Mouse (Mus musculus) stomach, embryonic 15.5 days (tissue): ENCODE measurements around the gene S1pr4. TPM values are rescaled to one million over a fixed set of nuclear protein-coding genes. Genes with fewer than 3 reads are reported as not detected.

Experiments
- ATAC-seq: fragments of 200-750 bp; cut with Nextera tagmentation; 2 replicates; pipeline ENCODE4 v1.8.0; 2017; ENCODE audit warnings: low read depth, moderate number of reproducible peaks, moderate TSS enrichment; ENCODE audit not compliant: insufficient read depth, low FRiP score
- H3K27ac ChIP-seq: fragments of 300-500 bp; sonication (generic); 2 replicates; pipeline ENCODE4 v1.5.1; 2015; ENCODE audit warnings: mild to moderate bottlenecking, inconsistent platforms
- H3K27me3 ChIP-seq: fragments of 300-500 bp; sonication (generic); replicated peaks from 2 replicates; pipeline ENCODE4 v1.6.1; 2015; ENCODE audit warnings: inconsistent platforms
- H3K36me3 ChIP-seq: fragments of 300-500 bp; sonication (generic); 2 replicates; pipeline ENCODE4 v1.6.1; 2015; ENCODE audit warnings: inconsistent platforms
- H3K4me1 ChIP-seq: fragments of 300-500 bp; sonication (generic); 2 replicates; pipeline ENCODE4 v1.6.1; 2015; ENCODE audit warnings: inconsistent platforms
- H3K4me2 ChIP-seq: fragments of 300-500 bp; sonication (generic); 2 replicates; pipeline ENCODE4 v1.6.1; 2015; ENCODE audit warnings: mild to moderate bottlenecking, inconsistent platforms
- H3K4me3 ChIP-seq: fragments of 300-500 bp; sonication (generic); replicated peaks from 2 replicates; pipeline ENCODE4 v1.5.1; 2015; ENCODE audit warnings: inconsistent platforms
- H3K9ac ChIP-seq: fragments of 300-500 bp; sonication (generic); 2 replicates; pipeline ENCODE4 v1.6.1; 2015; ENCODE audit warnings: inconsistent platforms
- H3K9me3 ChIP-seq: fragments of 300-500 bp; sonication (generic); 2 replicates; pipeline ENCODE4 v1.6.1; 2016; ENCODE audit warnings: inconsistent platforms
- WGBS: fragments of 180-500 bp; shearing (Covaris S2); methylation state at CpG from one replicate; pipeline ENCODE4 v1.1.7; 2015; 5-methylcytosine and 5-hydroxymethylcytosine counted together
- polyA plus RNA-seq: library from polyadenylated mRNA; unstranded; fragments of >200 nt; fragmentation: Nextera tagmentation; extraction: Ambion mirVana; gene quantifications from 2 replicates; pipeline ENCODE4 v1.2.1, GENCODE M21; 2015

S1pr4 gene
- polyA plus RNA-seq, result 1.4 and 1.6 TPM in 2 replicates

GRCm38 (mm10) chr10:81500032-81500431 lies at the start of gene S1pr4:
Gene S1pr4, minus strand, starts transcription at chr10:81500132.
- Histone ChIP-seq H3K27ac (no peak within 1 kb of the TSS), H3K9ac (no peak within 1 kb of the TSS), H3K4me3 (0 out of 2 replicates have a peak within 1 kb of the TSS, but pooled peaks have one; percentile 8), H3K9me3 (no peaks in the 10 kb centered on the region), H3K4me2 (peak within 1 kb of the TSS; percentile 1; the same call in 1 of the 2 replicates), H3K4me1 (peaks cover 5% of the 10 kb centered on the region), H3K27me3 (no peaks in the 10 kb centered on the region), H3K36me3 (no peaks in the 10 kb centered on the region)
- 81% methylated on average over 3 of the region's 3 CpGs for WGBS
- ATAC-seq, result no peak

DNA sequence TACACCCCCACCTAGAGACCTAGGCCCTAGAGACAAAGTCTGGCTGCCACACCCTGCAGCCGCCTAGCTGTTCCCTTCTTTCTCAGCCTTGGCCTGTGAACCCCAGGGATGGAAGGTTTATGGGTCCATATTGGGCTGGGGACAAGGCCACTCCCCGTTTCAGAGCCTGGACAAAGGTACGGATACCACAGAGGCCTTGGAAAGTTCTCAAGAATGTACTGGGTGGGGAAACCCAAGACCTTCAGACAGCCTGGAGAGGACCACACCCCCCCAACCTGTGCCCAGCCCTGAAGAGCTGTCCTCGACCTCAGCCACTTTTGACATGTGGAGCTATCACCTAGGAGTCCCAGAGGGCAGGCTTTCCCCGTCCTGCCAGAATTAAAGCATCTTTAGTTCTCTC lies 49.0 kb upstream of the S1pr4 start:
- Histone ChIP-seq H3K27ac (no peak overlapping the region; the same call in 1 of the 2 replicates), H3K9ac (no peak overlapping the region)

DNA sequence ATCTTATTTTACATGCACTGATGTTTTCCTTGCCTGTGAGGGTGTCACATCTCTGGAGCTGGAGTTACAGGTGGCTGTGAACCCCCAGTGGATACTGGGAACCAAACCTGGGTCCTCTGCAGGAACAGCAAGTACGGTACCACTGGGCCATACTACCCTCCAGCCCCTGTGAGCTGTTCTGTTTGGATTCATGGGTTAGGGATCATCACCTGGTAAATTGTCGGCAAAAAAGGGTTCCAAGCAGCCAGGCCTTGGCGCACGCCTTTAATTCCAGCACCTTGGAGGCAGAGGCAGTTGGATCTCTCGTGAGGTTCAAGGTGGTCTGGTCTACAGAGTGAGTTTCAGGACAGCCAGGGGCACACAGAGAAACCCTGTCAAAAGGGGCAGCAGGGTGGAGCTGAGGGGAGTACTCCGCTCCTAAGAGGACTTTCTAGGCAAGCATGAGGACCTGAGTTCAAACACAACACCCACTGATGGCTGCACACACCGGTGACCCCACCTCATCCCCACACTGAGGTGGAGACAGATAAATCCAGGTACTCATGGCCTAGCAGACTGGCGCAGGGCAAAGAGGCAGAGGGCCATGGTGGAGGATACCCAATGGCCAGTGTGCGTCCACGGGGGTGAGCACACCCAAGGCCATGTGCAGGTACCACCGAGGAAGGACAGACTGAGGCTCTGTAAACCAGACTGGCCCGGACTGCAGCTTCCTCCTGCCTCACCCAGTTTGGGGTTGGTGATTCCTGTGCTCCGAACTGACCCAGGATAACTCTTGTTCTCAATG lies 47.0 kb upstream of the S1pr4 start:
- no peak overlapping the region for H3K4me3 ChIP-seq
- no peaks in the 10 kb centered on the region for H3K9me3 ChIP-seq
- no peaks in the 10 kb centered on the region for H3K36me3 ChIP-seq
- no peaks in the 10 kb centered on the region for H3K27me3 ChIP-seq
- no peak overlapping the region for H3K9ac ChIP-seq
- H3K4me1 ChIP-seq, result peaks cover 32% of the 10 kb centered on the region
- H3K27ac ChIP-seq, result peak overlapping the region; percentile 89
- 84% methylated on average over 13 of the region's 13 CpGs for WGBS
- no peak for ATAC-seq
- no peak overlapping the region for H3K4me2 ChIP-seq

More for the DNA sequence above, 49.0 kb upstream of the S1pr4 start:
- H3K27me3 ChIP-seq, result no peaks in the 10 kb centered on the region
- no peak for ATAC-seq
- peaks cover 13% of the 10 kb centered on the region for H3K4me1 ChIP-seq
- WGBS, result 57% methylated on average over 5 of the region's 5 CpGs
- no peaks in the 10 kb centered on the region for H3K36me3 ChIP-seq
- H3K9me3 ChIP-seq, result no peaks in the 10 kb centered on the region
- H3K4me2 ChIP-seq, result no peak overlapping the region
- H3K4me3 ChIP-seq, result no peak overlapping the region

- H3K9me3 ChIP-seq, result no peaks in the 10 kb centered on the region
- WGBS, result 54% methylated on average over 5 of the region's 5 CpGs
- peak; percentile 37 for ATAC-seq
- H3K27me3 ChIP-seq, result no peaks in the 10 kb centered on the region
- H3K27ac ChIP-seq, result peak overlapping the region; percentile 89
- peak overlapping the region; percentile 35; the same call in 1 of the 2 replicates for H3K4me2 ChIP-seq
- H3K36me3 ChIP-seq, result no peaks in the 10 kb centered on the region
- peaks cover 32% of the 10 kb centered on the region for H3K4me1 ChIP-seq
- no peak overlapping the region for H3K4me3 ChIP-seq
- no peak overlapping the region for H3K9ac ChIP-seq
Observed at GRCm38 (mm10) chr10:81546332-81546731, 46.4 kb upstream of the S1pr4 start.

DNA sequence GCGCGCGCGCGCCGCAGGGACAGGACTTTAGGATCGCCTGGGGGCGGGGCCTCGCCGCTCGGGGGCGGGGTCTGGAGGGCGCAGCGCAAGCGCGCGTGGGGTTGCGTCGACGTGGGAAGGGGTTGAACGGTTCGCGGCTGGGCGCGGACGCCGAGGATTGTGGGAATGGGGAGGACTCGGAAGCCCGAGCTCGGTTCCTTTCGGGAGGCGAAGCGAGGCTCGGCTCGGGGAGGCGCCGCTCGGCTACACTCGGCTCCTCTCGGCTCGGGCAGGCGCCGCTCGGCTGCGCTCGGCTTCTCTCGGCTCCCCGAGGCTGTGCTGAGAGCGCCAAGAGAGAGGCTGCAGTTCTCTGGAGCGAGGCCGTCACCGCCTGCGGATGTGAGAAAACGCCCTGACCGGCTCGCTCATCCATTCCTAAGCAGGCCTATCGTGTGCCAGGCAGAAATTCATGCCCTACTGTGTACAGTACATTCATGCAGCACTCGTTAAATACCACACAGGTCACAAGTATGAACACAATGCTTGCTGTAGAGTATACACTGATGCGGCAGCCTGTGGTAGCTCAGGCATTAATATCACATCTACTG lies 45.3 kb upstream of the S1pr4 start, which contains the start of gene Gna11:
Gna11 (minus strand) TSS at position 30 of the 587 bp plus-strand sequence.
- H3K36me3 ChIP-seq, result 0 out of 2 replicates have a peak, but pooled peaks cover 4% of the 10 kb centered on the region
- H3K9ac ChIP-seq, result peak within 1 kb of the TSS; percentile 80
- H3K9me3 ChIP-seq, result no peaks in the 10 kb centered on the region
- 1% methylated on average over 51 of the region's 59 CpGs for WGBS
- no peaks in the 10 kb centered on the region for H3K27me3 ChIP-seq
- peak within 1 kb of the TSS; percentile 88 for H3K4me2 ChIP-seq
- peaks cover 36% of the 10 kb centered on the region for H3K4me1 ChIP-seq
- peak; percentile 93 for ATAC-seq
- peak within 1 kb of the TSS; percentile 89 for H3K27ac ChIP-seq
- H3K4me3 ChIP-seq, result peak within 1 kb of the TSS; percentile 77

DNA sequence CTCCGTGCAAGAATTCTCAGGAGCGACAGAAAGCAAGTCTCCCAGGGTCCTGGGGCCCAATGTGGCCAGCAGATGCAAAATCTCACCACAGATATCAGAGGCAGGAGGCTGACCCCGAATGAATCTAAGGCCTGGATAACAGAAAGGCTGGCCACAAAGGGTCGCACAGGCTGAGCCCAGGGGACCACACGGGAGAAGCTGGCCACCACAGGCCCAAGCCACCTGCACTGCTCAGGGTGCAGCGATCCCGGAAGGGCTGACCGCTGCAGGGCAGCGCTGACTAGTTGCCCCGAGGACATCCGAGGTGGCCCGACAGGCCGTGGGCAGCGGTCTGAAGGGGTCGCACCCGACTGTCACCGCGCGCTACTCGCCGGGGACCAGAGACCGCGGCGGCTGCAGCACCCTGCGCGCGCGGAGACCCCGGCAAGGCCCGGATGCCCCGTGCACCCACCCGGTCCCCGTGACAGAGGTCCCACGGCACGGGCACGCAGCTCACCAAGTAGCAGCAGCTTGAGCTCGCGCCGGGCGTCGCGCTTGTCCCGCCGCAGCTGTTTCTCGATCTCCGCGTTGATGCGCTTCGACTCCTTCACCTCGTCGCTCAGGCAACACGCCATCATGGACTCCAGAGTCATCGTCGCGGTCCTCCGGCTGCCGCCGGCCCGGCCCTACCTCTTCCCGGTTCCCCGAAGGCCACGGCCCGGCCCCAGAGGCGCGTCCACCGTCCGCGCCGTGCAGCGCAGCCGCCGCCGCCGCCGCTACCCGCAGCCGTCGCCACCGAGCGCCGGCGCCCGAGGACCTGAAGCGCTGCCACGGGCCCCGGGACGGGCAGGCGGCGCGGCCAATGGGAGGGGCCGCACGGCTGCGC lies 44.6 kb upstream of the S1pr4 start:
- H3K9ac ChIP-seq, result peak overlapping the region; percentile 80
- peak overlapping the region; percentile 85 for H3K27ac ChIP-seq
- H3K4me3 ChIP-seq, result peak overlapping the region; percentile 77
- H3K9me3 ChIP-seq, result no peaks in the 10 kb centered on the region
- H3K4me1 ChIP-seq, result peaks cover 36% of the 10 kb centered on the region
- ATAC-seq, result no peak
- under 1% methylated on average over 93 of the region's 93 CpGs for WGBS
- H3K36me3 ChIP-seq, result 0 out of 2 replicates have a peak, but pooled peaks cover 4% of the 10 kb centered on the region
- peak overlapping the region; percentile 88 for H3K4me2 ChIP-seq
- no peaks in the 10 kb centered on the region for H3K27me3 ChIP-seq

GRCm38 (mm10) chr10:81543633-81544032 lies 43.7 kb upstream of the S1pr4 start:
- H3K4me3 ChIP-seq, result peak overlapping the region; percentile 77
- H3K9ac ChIP-seq, result peak overlapping the region; percentile 80; the same call in 1 of the 2 replicates
- H3K27me3 ChIP-seq, result no peaks in the 10 kb centered on the region
- 0 out of 2 replicates have a peak, but pooled peaks cover 4% of the 10 kb centered on the region for H3K36me3 ChIP-seq
- ATAC-seq, result no peak
- peaks cover 36% of the 10 kb centered on the region for H3K4me1 ChIP-seq
- peak overlapping the region; percentile 88 for H3K4me2 ChIP-seq
- no peak overlapping the region for H3K27ac ChIP-seq
- no peaks in the 10 kb centered on the region for H3K9me3 ChIP-seq
- WGBS, result 77% methylated on average over 1 of the region's 1 CpGs

DNA sequence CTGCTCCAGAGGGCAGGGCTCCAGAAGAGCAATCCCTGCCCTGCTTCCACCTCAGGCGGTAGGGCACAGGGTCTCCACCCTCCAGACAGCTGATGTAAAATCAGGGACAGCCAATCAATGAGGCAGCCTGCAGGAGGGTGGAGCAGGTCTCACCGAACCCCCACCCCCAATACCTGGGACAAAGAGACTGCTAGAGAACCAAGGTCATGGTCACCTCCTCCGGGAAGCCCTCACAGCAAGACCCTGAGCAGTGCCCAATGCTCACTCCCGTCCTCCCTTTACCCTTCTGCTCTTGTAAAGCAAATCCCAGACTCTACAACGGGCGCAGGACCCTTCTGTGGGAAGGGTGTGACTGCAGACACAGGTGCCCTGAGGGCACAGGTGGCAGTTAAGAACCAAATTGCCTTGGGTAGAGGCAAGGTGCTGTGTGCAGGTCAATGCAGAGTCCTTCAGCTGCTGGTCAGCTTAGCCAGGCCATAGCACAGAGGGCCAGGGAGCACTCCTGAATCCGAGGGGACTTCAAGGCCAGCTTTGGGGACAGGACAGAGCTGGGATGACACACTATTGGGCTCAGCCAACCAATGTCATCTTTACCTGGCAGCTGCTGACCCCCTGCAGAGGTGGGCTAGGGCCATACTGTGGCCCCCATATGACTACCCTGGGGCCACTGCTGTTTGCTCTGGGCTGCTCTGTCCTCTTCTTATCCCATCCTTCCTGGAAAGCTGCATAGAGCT lies 43.0 kb upstream of the S1pr4 start:
- Histone ChIP-seq H3K9me3 (no peaks in the 10 kb centered on the region), H3K4me3 (peak overlapping the region; percentile 77), H3K9ac (peak overlapping the region; percentile 14; the same call in 1 of the 2 replicates), H3K27me3 (no peaks in the 10 kb centered on the region), H3K4me1 (peaks cover 36% of the 10 kb centered on the region), H3K36me3 (0 out of 2 replicates have a peak, but pooled peaks cover 4% of the 10 kb centered on the region), H3K4me2 (peak overlapping the region; percentile 88), H3K27ac (peak overlapping the region; percentile 68; the same call in 1 of the 2 replicates)
- no peak for ATAC-seq
- 68% methylated on average over 7 of the region's 7 CpGs for WGBS

- Histone ChIP-seq H3K9me3 (no peaks in the 10 kb centered on the region), H3K27me3 (no peaks in the 10 kb centered on the region), H3K4me3 (peak overlapping the region; percentile 14; the same call in 1 of the 2 replicates), H3K4me2 (peak overlapping the region; percentile 88), H3K27ac (peak overlapping the region; percentile 68), H3K36me3 (0 out of 2 replicates have a peak, but pooled peaks cover 4% of the 10 kb centered on the region), H3K4me1 (peaks cover 35% of the 10 kb centered on the region), H3K9ac (no peak overlapping the region; the same call in 1 of the 2 replicates)
- no peak for ATAC-seq
- WGBS, result 59% methylated on average over 10 of the region's 10 CpGs
Observed at GRCm38 (mm10) chr10:81541803-81542202, 41.9 kb upstream of the S1pr4 start.

DNA sequence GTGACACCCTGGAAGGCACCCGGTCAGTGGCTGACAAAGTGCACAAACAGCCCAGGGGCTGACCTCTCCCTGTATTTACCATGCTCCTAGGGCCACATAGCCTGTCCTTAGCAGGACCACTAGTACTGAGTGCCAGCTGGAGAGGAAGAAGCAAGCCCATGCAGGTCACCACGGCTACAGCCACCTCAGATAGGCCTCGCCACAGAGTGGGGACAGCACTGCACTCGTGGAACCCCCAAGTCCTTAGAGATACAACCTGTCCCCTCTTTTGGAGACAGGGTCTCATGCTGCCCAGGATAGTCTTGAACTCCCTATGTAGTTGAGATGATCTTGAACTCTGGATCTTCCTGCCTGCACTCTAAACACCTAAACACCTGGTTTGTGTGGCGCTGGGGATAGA lies 41.4 kb upstream of the S1pr4 start:
- peaks cover 31% of the 10 kb centered on the region for H3K4me1 ChIP-seq
- 78% methylated on average over 5 of the region's 5 CpGs for WGBS
- H3K36me3 ChIP-seq, result 0 out of 2 replicates have a peak, but pooled peaks cover 4% of the 10 kb centered on the region
- ATAC-seq, result no peak
- H3K27ac ChIP-seq, result 0 out of 2 replicates have a peak overlapping the region, but pooled peaks have one; percentile 68
- peak overlapping the region; percentile 14; the same call in 1 of the 2 replicates for H3K4me3 ChIP-seq
- H3K9me3 ChIP-seq, result no peaks in the 10 kb centered on the region
- H3K9ac ChIP-seq, result no peak overlapping the region; the same call in 1 of the 2 replicates
- peak overlapping the region; percentile 88 for H3K4me2 ChIP-seq
- no peaks in the 10 kb centered on the region for H3K27me3 ChIP-seq
